Mouse (Mus musculus): ENCODE results near the gene Mst1r. TPM values are rescaled to one million over a fixed set of nuclear protein-coding genes. Genes with fewer than 3 reads are reported as not detected.

Mst1r gene
- total and polyA plus RNA-seq, 3 experiments = 3.1 to 12.5 (median 3.3) TPM

DNA sequence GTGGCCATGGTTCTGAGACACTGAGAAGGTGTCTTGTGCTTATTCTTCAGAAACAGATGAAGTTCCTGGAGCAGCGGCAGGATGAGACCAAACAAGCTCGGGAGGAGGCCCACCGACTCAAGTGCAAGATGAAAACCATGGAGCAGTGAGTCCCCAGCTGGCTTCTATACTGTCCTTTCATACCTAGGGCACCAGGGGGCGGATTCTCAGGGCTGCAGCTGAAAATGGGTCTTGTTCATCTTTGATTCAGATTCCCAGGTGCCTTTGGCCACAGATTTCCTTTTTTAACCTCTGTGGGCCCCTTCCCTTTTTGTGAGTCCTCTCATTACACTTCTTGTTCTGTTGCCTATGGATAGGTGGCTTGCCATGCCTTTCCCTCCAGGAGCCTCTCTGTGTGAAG is 54.3 kb downstream of the Mst1r start:
- intact Hi-C loops (cut with DNase I) = loop anchor here (5.0 kb wide), 1 partner anchor 41 kb away; the partner anchor contains the start of gene Ip6k1
- TF ChIP-seq EP300 (IDR thresholded peaks at IDR 0.05; ENCODE audit: insufficient read depth, low read depth, low read length) (no peak), CTCF (IDR thresholded peaks at IDR 0.05) (peak; percentile 31)
- Histone ChIP-seq H3K79me2 (replicated peaks; ENCODE audit: control insufficient read depth, insufficient read depth, low read length) (no peaks in the 10 kb centered on the region), H3K36me3 (ENCODE audit: control insufficient read depth, insufficient read depth, low read length) (no peaks in the 10 kb centered on the region), H3K4me1 (ENCODE audit: control insufficient read depth, insufficient read depth, low read length) (peaks cover 4% of the 10 kb centered on the region), H3K4me3 (no peak overlapping the region), H3K27me3 (ENCODE audit: control insufficient read depth, insufficient read depth, low read length) (no peaks in the 10 kb centered on the region), H3K9ac (ENCODE audit: low read depth, low read length) (no peak overlapping the region), H3K27ac (no peak overlapping the region)
- whole genome bisulfite sequencing = 79% methylated on average over 4 of the region's 4 CpGs
- DNase-seq = no peak

DNA sequence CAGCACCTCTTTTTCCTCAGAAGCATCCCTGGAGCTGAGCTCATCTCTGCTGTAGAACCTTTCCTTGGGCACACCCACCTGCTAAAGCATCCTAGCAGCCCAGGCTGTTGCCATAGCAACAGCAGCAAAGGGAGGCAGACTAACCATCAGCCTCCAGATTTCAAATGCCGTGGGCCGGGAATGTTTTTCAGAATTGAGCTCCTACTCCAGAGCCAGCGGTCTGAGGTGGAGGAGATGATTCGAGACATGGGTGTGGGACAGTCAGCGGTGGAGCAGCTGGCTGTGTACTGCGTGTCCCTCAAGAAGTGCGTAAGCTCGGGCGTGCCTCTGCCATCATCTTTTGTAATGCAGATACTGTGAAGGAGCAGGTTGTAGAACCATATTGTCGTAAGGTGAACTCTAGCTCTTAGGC is 54.7 kb downstream of the Mst1r start:
- Histone ChIP-seq H3K9ac (ENCODE audit: low read depth, low read length) (no peak overlapping the region), H3K79me2 (replicated peaks; ENCODE audit: control insufficient read depth, insufficient read depth, low read length) (no peaks in the 10 kb centered on the region), H3K36me3 (ENCODE audit: control insufficient read depth, insufficient read depth, low read length) (no peaks in the 10 kb centered on the region), H3K27ac (no peak overlapping the region), H3K4me1 (ENCODE audit: control insufficient read depth, insufficient read depth, low read length) (peaks cover 6% of the 10 kb centered on the region), H3K4me3 (no peak overlapping the region), H3K27me3 (ENCODE audit: control insufficient read depth, insufficient read depth, low read length) (no peaks in the 10 kb centered on the region)
- WGBS = 89% methylated on average over 10 of the region's 10 CpGs
- DNase-seq = no peak
- intact Hi-C loops (cut with DNase I) = loop anchor here (5.0 kb wide), 1 partner anchor 41 kb away; the partner anchor contains the start of gene Ip6k1
- TF ChIP-seq CTCF (IDR thresholded peaks at IDR 0.05) (no peak), EP300 (IDR thresholded peaks at IDR 0.05; ENCODE audit: insufficient read depth, low read depth, low read length) (no peak), POLR2A (IDR thresholded peaks at IDR 0.05; ENCODE audit: insufficient read depth, low read depth, low read length) (no peak)

DNA sequence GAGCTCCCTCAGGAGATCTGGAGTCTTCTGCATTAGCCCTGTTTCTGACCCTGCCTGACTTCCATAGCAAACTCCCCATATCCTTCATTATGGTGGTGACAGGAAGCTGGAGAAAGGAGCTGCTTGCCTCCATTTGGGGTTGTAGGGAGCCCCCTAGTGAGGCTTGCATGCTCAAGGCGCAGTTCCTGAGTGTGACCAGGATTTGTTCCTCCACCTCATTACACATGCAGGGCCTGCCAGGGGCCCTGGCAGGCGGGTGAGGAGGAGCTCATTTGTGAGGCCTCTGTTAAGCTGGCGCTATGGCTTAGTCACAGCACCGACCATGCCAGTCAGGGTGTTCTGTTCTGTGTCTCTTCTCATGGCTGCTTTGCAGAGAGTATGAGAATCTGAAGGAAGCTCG is 55.2 kb downstream of the Mst1r start:
- whole genome bisulfite sequencing = 45% methylated on average over 5 of the region's 5 CpGs

DNA sequence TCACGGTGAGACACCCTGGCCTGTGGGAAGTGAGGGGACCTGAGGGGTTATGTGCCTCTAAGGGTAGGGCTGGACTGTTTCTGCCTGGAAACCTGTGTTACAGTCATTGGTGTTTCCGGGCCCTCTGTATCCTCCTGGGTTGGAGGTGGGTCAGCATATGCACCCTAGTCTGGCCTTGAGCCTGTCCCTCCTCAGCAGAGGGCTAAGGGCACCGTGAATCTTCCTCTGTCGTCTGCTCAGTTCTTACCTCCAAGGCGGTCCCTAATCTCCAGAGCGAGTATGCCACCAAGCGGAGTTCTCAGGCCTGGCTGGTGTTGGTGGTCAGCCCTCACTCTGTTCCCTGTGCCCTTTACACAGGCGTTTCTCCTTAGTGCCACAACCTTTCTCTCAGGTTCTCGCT is 56.2 kb downstream of the Mst1r start:
- intact Hi-C loops (cut with DNase I) = loop anchor here (1.0 to 5.0 kb wide), 5 partner anchors 23 to 105 kb away; partner anchors contain the start of genes Amigo3 and Ip6k1
- WGBS = 96% methylated on average over 9 of the region's 9 CpGs
- no peaks in the 10 kb centered on the region for H3K79me2 ChIP-seq (replicated peaks; ENCODE audit: control insufficient read depth, insufficient read depth, low read length)
- no peak overlapping the region for H3K4me3 ChIP-seq
- H3K27ac ChIP-seq = no peak overlapping the region
- DNase-seq = no peak
- no peaks in the 10 kb centered on the region for H3K27me3 ChIP-seq (ENCODE audit: control insufficient read depth, insufficient read depth, low read length)
- peaks cover 13% of the 10 kb centered on the region for H3K4me1 ChIP-seq (ENCODE audit: control insufficient read depth, insufficient read depth, low read length)
- H3K36me3 ChIP-seq (ENCODE audit: control insufficient read depth, insufficient read depth, low read length) = no peaks in the 10 kb centered on the region
- no peak for TF ChIP-seq CTCF (IDR thresholded peaks at IDR 0.05)
- TF ChIP-seq POLR2A (IDR thresholded peaks at IDR 0.05; ENCODE audit: insufficient read depth, low read depth, low read length) = no peak
- H3K9ac ChIP-seq (ENCODE audit: low read depth, low read length) = no peak overlapping the region

More for the DNA sequence above, 55.2 kb downstream of the Mst1r start:
- Histone ChIP-seq H3K79me2 (replicated peaks; ENCODE audit: control insufficient read depth, insufficient read depth, low read length) (no peaks in the 10 kb centered on the region), H3K27me3 (ENCODE audit: control insufficient read depth, insufficient read depth, low read length) (no peaks in the 10 kb centered on the region), H3K9ac (ENCODE audit: low read depth, low read length) (no peak overlapping the region), H3K4me1 (ENCODE audit: control insufficient read depth, insufficient read depth, low read length) (peaks cover 10% of the 10 kb centered on the region), H3K27ac (no peak overlapping the region), H3K36me3 (ENCODE audit: control insufficient read depth, insufficient read depth, low read length) (no peaks in the 10 kb centered on the region), H3K4me3 (no peak overlapping the region)
- intact Hi-C loops (cut with DNase I) = loop anchor here (2.0 to 5.0 kb wide), 2 partner anchors 40 to 57 kb away; partner anchors contain the start of gene Ip6k1
- DNase-seq = peak in 1 of 2 experiments; percentile 31
- peak; percentile 55 for TF ChIP-seq CTCF (IDR thresholded peaks at IDR 0.05)
- TF ChIP-seq POLR2A (IDR thresholded peaks at IDR 0.05; ENCODE audit: insufficient read depth, low read depth, low read length) = no peak

DNA sequence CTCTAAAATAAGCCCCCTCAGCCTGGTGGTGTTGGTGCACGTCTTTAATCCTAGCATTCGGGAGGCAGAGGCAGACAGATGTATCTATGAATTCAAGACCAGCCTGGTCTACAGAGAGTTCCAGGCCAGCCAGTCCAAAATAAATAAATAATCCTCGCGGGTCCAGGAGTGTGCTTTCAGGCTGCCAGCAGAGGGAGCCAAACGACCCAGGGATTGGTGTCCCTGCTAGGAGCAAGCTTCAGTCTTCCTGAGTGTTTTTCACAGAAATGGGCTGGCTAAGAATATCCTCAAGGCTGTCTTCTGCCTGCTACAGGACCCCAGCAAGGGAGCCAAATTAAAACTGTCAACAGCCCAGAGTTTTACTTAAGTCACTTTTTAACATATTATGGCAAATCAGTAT is 57.0 kb downstream of the Mst1r start:
- Histone ChIP-seq H3K9ac (ENCODE audit: low read depth, low read length) (no peak overlapping the region), H3K27ac (peak overlapping the region; percentile 45; the same call in 1 of the 2 replicates), H3K36me3 (ENCODE audit: control insufficient read depth, insufficient read depth, low read length) (no peaks in the 10 kb centered on the region), H3K79me2 (replicated peaks; ENCODE audit: control insufficient read depth, insufficient read depth, low read length) (no peaks in the 10 kb centered on the region), H3K4me1 (ENCODE audit: control insufficient read depth, insufficient read depth, low read length) (peaks cover 13% of the 10 kb centered on the region), H3K4me3 (no peak overlapping the region), H3K27me3 (ENCODE audit: control insufficient read depth, insufficient read depth, low read length) (no peaks in the 10 kb centered on the region)
- DNase-seq = peak; percentile 80 to 81
- intact Hi-C loops (cut with DNase I) = loop anchor here (1.0 to 5.0 kb wide), 5 partner anchors 23 to 105 kb away; partner anchors contain the start of genes Amigo3 and Ip6k1
- TF ChIP-seq EP300 (IDR thresholded peaks at IDR 0.05; ENCODE audit: insufficient read depth, low read depth, low read length) = peak; percentile 99
- peak; percentile 99 for TF ChIP-seq CTCF (IDR thresholded peaks at IDR 0.05)
- 0 out of 2 replicates have a peak, but pooled peaks have one; percentile 36 for TF ChIP-seq POLR2A (IDR thresholded peaks at IDR 0.05; ENCODE audit: insufficient read depth, low read depth, low read length)
- WGBS = 8% methylated on average over 5 of the region's 5 CpGs

DNA sequence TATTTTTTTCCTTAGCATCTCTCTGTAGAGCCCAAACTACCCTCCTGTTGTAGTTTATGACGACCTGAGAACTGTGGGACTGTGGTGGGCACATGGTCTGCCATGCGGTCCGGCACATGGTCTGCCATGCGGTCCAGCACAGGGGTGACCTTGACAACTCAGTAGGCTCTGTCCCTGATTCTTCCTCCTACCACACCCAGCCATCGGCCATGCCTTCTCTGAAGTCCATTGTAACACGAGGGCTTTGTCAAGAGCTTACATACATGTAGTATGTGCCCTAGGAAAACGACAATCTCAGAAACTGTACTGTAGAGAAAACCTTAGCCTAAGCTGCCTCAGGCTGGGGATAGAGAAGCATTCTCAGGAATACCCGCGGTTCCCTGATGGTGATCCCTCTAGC is 58.0 kb downstream of the Mst1r start:
- 81% methylated on average over 9 of the region's 9 CpGs for WGBS
- Histone ChIP-seq H3K4me3 (no peak overlapping the region), H3K27me3 (ENCODE audit: control insufficient read depth, insufficient read depth, low read length) (no peaks in the 10 kb centered on the region), H3K4me1 (ENCODE audit: control insufficient read depth, insufficient read depth, low read length) (peaks cover 13% of the 10 kb centered on the region), H3K79me2 (replicated peaks; ENCODE audit: control insufficient read depth, insufficient read depth, low read length) (no peaks in the 10 kb centered on the region), H3K36me3 (ENCODE audit: control insufficient read depth, insufficient read depth, low read length) (no peaks in the 10 kb centered on the region), H3K9ac (ENCODE audit: low read depth, low read length) (no peak overlapping the region), H3K27ac (no peak overlapping the region; the same call in 1 of the 2 replicates)
- intact Hi-C loops (cut with DNase I) = loop anchor here (5.0 kb wide), 1 partner anchor 38 kb away; the partner anchor contains the start of gene Ip6k1
- DNase-seq = no peak
- TF ChIP-seq CTCF (IDR thresholded peaks at IDR 0.05) = no peak
- no peak for TF ChIP-seq POLR2A (IDR thresholded peaks at IDR 0.05; ENCODE audit: insufficient read depth, low read depth, low read length)
- no peak for TF ChIP-seq EP300 (IDR thresholded peaks at IDR 0.05; ENCODE audit: insufficient read depth, low read depth, low read length)

Data from heart, adult 2 months (tissue).